Mouse (Mus musculus) midbrain, embryonic 13.5 days (tissue): ENCODE data around the gene Smagp. TPM values are rescaled to one million over a fixed set of nuclear protein-coding genes. Genes with fewer than 3 reads are reported as not detected.
A peak's percentile ranks its signal among the peaks of the same experiment; 100 is the strongest.

ENCODE experiments used
- ATAC-seq: fragments of 200-750 bp; cut with Nextera tagmentation; 2 replicates; pipeline ENCODE4 v1.8.0; 2017; ENCODE audit warnings: mild to moderate bottlenecking, moderate TSS enrichment, moderate library complexity
- H3K27ac ChIP-seq: fragments of 300-500 bp; sonication (generic); 2 replicates; pipeline ENCODE4 v1.5.1; 2015; ENCODE audit warnings: inconsistent platforms, mild to moderate bottlenecking, moderate library complexity
- H3K27me3 ChIP-seq: fragments of 300-500 bp; sonication (generic); 2 replicates; pipeline ENCODE4 v1.6.1; 2015; ENCODE audit warnings: mild to moderate bottlenecking, inconsistent platforms
- H3K36me3 ChIP-seq: fragments of 300-500 bp; sonication (generic); 2 replicates; pipeline ENCODE4 v1.6.1; 2015; ENCODE audit warnings: mild to moderate bottlenecking, inconsistent platforms
- H3K4me1 ChIP-seq: fragments of 300-500 bp; sonication (generic); replicated peaks from 2 replicates; pipeline ENCODE4 v1.6.1; 2015; ENCODE audit warnings: inconsistent platforms
- H3K4me2 ChIP-seq: fragments of 300-500 bp; sonication (generic); replicated peaks from 2 replicates; pipeline ENCODE4 v1.6.1; 2015; ENCODE audit warnings: moderate library complexity, mild to moderate bottlenecking, inconsistent platforms
- H3K4me3 ChIP-seq: fragments of 300-500 bp; sonication (generic); replicated peaks from 2 replicates; pipeline ENCODE4 v1.5.1; 2015; ENCODE audit warnings: mild to moderate bottlenecking, inconsistent platforms
- H3K9ac ChIP-seq: fragments of 300-500 bp; sonication (generic); replicated peaks from 2 replicates; pipeline ENCODE4 v1.6.1; 2015; ENCODE audit warnings: mild to moderate bottlenecking, inconsistent platforms
- H3K9me3 ChIP-seq: fragments of 300-500 bp; sonication (generic); 2 replicates; pipeline ENCODE4 v1.6.1; 2016; ENCODE audit warnings: mild to moderate bottlenecking, inconsistent platforms
- WGBS: fragments of 180-500 bp; shearing (Covaris S2); methylation state at CpG from one replicate; pipeline ENCODE4 v1.1.7; 2015; 5-methylcytosine and 5-hydroxymethylcytosine counted together
- polyA plus RNA-seq: library from polyadenylated mRNA; unstranded; fragments of >200 nt; fragmentation: Nextera tagmentation; extraction: Ambion mirVana; gene quantifications from 2 replicates; pipeline ENCODE4 v1.2.1, GENCODE M21; 2015

Gene Smagp
- polyA plus RNA-seq, 1 experiment from 2014 or later, result 2.9 TPM

DNA sequence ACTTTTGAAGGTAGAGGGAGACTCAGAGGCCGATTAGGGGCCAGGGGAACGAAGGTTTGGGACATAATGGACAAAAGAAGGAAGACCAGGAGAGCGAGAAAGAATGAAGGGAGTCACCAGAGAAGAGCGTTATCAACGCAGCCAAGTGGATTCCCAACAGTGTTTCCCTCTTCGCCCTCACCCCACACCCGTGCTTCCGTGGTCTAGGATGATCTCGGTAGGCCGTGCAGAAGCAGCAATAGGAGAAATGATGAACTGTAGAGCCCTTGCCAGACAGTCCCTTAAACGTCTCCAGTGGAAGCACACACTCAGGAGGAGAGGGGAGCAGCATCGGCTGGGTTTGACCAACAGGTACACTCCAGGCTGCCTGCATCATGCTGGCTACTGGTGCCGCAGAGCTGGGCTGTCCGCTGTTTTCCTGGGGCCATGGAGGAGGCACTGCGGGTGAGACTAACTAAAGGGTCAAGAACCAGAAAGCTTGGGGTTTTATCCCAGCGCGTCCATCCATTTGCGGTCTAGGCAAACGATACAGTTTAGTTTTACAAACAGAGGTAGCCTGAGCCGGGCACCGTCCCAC, 36.0 kb downstream of the Smagp start:
- Histone ChIP-seq H3K4me2 (peak overlapping the region; percentile 67), H3K9me3 (no peaks in the 10 kb centered on the region), H3K4me1 (peaks cover 35% of the 10 kb centered on the region), H3K36me3 (no peaks in the 10 kb centered on the region), H3K9ac (no peak overlapping the region), H3K4me3 (peak overlapping the region; percentile 64), H3K27ac (no peak overlapping the region), H3K27me3 (peaks cover 14% of the 10 kb centered on the region)
- ATAC-seq, result no peak
- WGBS, result 15% methylated on average over 21 of the region's 21 CpGs

DNA sequence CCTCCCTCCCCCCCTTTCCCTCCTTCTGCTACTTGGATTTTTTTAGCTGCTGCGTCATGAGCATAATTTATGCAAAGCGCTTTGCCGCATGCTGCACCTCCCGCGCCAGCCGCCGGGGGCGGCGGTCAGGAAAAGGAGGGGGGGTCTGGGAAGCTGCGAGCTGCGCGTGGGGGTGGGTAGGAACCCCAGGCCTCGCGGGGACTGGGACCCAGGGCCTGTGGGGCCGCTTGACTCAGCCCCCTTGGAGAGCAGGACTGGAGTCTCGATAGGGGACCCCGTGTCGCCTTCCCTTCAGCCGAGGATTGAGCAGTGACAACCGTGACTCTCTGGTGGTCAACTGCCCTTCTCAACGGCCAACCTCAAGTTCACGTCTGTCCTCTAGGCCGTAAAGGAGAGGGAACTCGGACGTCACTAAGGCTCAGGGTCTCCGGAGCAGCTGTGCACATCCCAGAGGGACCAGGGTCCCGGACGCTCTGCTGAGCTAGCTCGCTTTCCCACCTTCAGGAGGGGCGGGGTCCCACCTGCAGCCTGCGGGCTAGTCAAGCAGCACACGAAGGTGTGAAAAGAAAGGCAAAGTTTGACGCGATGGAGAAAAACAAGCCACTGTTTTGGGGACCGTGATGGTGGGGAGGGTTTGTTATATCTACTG, 36.6 kb downstream of the Smagp start:
- H3K9me3 ChIP-seq, result no peaks in the 10 kb centered on the region

GRCm38 (mm10) chr15:100599276-100600046, 37.3 kb downstream of the Smagp start, which contains the start of gene Pou6f1:
Pou6f1 (minus strand) TSS chr15:100599984.
- H3K4me1 ChIP-seq, result peaks cover 22% of the 10 kb centered on the region
- H3K9me3 ChIP-seq, result no peaks in the 10 kb centered on the region
- H3K4me3 ChIP-seq, result peak within 1 kb of the TSS; percentile 64
- peak within 1 kb of the TSS; percentile 93 for H3K27ac ChIP-seq
- ATAC-seq, result peak; percentile 82
- WGBS, result under 1% methylated on average over 58 of the region's 76 CpGs
- peak within 1 kb of the TSS; percentile 67 for H3K4me2 ChIP-seq
- peaks cover 14% of the 10 kb centered on the region for H3K27me3 ChIP-seq
- peak within 1 kb of the TSS; percentile 93 for H3K9ac ChIP-seq
- H3K36me3 ChIP-seq, result no peaks in the 10 kb centered on the region

More for the DNA sequence above, 36.6 kb downstream of the Smagp start:
- Histone ChIP-seq H3K4me1 (peaks cover 29% of the 10 kb centered on the region), H3K4me3 (peak overlapping the region; percentile 64), H3K27ac (peak overlapping the region; percentile 93), H3K4me2 (peak overlapping the region; percentile 67), H3K36me3 (no peaks in the 10 kb centered on the region), H3K27me3 (peaks cover 14% of the 10 kb centered on the region), H3K9ac (peak overlapping the region; percentile 93)
- peak; percentile 75 for ATAC-seq
- 1% methylated on average over 34 of the region's 35 CpGs for WGBS

- peak overlapping the region; percentile 93 for H3K27ac ChIP-seq
- no peaks in the 10 kb centered on the region for H3K9me3 ChIP-seq
- H3K36me3 ChIP-seq, result peaks cover 1% of the 10 kb centered on the region; the same call in 1 of the 2 replicates
- H3K27me3 ChIP-seq, result peaks cover 14% of the 10 kb centered on the region
- peak; percentile 44 for ATAC-seq
- peak overlapping the region; percentile 67 for H3K4me2 ChIP-seq
- peaks cover 22% of the 10 kb centered on the region for H3K4me1 ChIP-seq
- H3K4me3 ChIP-seq, result peak overlapping the region; percentile 64
- peak overlapping the region; percentile 93 for H3K9ac ChIP-seq
- WGBS, result under 1% methylated on average over 12 of the region's 12 CpGs
These were observed 37.9 kb downstream of the Smagp start for GRCm38 (mm10) chr15:100598883-100599275.

GRCm38 (mm10) chr15:100598287-100598882, 38.4 kb downstream of the Smagp start:
- 32% methylated on average over 9 of the region's 9 CpGs for WGBS
- peak overlapping the region; percentile 93 for H3K27ac ChIP-seq
- peak overlapping the region; percentile 67 for H3K4me2 ChIP-seq
- H3K4me3 ChIP-seq, result peak overlapping the region; percentile 64
- peaks cover 10% of the 10 kb centered on the region for H3K27me3 ChIP-seq
- no peak for ATAC-seq
- H3K9me3 ChIP-seq, result no peaks in the 10 kb centered on the region
- peaks cover 3% of the 10 kb centered on the region; the same call in 1 of the 2 replicates for H3K36me3 ChIP-seq
- H3K9ac ChIP-seq, result peak overlapping the region; percentile 93
- H3K4me1 ChIP-seq, result peaks cover 22% of the 10 kb centered on the region

GRCm38 (mm10) chr15:100592817-100593216, 43.9 kb downstream of the Smagp start:
- Histone ChIP-seq H3K36me3 (peaks cover 43% of the 10 kb centered on the region), H3K27me3 (no peaks in the 10 kb centered on the region), H3K4me2 (no peak overlapping the region), H3K4me1 (no peaks in the 10 kb centered on the region), H3K27ac (no peak overlapping the region), H3K9ac (no peak overlapping the region), H3K9me3 (no peaks in the 10 kb centered on the region), H3K4me3 (no peak overlapping the region)
- ATAC-seq, result no peak
- 86% methylated on average over 6 of the region's 6 CpGs for whole genome bisulfite sequencing

DNA sequence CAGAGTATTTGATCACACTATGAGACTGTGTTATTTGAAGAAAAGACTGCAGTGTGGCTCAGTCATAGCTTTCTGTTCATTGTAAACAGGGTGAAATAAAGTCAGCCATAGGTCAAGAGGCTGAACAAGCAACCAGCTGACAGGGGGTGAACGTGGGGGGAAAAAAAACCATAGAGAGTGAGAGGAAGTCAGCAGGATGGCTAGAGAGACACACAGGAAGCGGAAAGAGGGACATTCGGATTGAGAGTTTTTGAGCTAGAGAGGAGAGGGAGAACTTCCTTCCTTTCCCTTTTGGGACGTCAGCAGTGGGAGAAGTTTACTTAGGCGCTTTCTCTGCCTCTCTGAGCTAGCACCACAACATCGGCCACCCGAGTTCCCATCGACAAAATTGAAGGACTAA, 46.3 kb downstream of the Smagp start:
- WGBS, result 73% methylated on average over 8 of the region's 8 CpGs
- no peak for ATAC-seq
- H3K36me3 ChIP-seq, result peaks cover 67% of the 10 kb centered on the region
- H3K4me2 ChIP-seq, result no peak overlapping the region
- H3K27me3 ChIP-seq, result no peaks in the 10 kb centered on the region
- no peaks in the 10 kb centered on the region for H3K4me1 ChIP-seq
- H3K27ac ChIP-seq, result no peak overlapping the region
- no peak overlapping the region for H3K4me3 ChIP-seq
- no peak overlapping the region for H3K9ac ChIP-seq
- no peaks in the 10 kb centered on the region for H3K9me3 ChIP-seq

GRCm38 (mm10) chr15:100588297-100588696, 48.4 kb downstream of the Smagp start:
- H3K4me1 ChIP-seq, result no peaks in the 10 kb centered on the region
- 85% methylated on average over 6 of the region's 6 CpGs for WGBS
- no peaks in the 10 kb centered on the region for H3K9me3 ChIP-seq
- no peak overlapping the region for H3K4me3 ChIP-seq
- no peak overlapping the region for H3K9ac ChIP-seq
- no peaks in the 10 kb centered on the region for H3K27me3 ChIP-seq
- no peak for ATAC-seq
- no peak overlapping the region for H3K27ac ChIP-seq
- peaks cover 79% of the 10 kb centered on the region for H3K36me3 ChIP-seq
- H3K4me2 ChIP-seq, result no peak overlapping the region

GRCm38 (mm10) chr15:100587166-100587565, 49.6 kb downstream of the Smagp start:
- H3K4me2 ChIP-seq, result no peak overlapping the region
- no peaks in the 10 kb centered on the region for H3K27me3 ChIP-seq
- H3K9ac ChIP-seq, result no peak overlapping the region
- no peak overlapping the region for H3K27ac ChIP-seq
- H3K9me3 ChIP-seq, result no peaks in the 10 kb centered on the region
- H3K36me3 ChIP-seq, result peaks cover 84% of the 10 kb centered on the region
- no peak overlapping the region for H3K4me3 ChIP-seq
- no peak for ATAC-seq
- WGBS, result 90% methylated on average over 4 of the region's 4 CpGs
- no peaks in the 10 kb centered on the region for H3K4me1 ChIP-seq

- Histone ChIP-seq H3K9ac (no peak overlapping the region), H3K4me3 (no peak overlapping the region), H3K4me1 (no peaks in the 10 kb centered on the region), H3K4me2 (no peak overlapping the region), H3K27me3 (no peaks in the 10 kb centered on the region), H3K9me3 (no peaks in the 10 kb centered on the region), H3K27ac (no peak overlapping the region), H3K36me3 (peaks cover 84% of the 10 kb centered on the region)
- no peak for ATAC-seq
- WGBS, result 92% methylated on average over 16 of the region's 16 CpGs
These were observed 50.8 kb downstream of the Smagp start for GRCm38 (mm10) chr15:100585931-100586330.

DNA sequence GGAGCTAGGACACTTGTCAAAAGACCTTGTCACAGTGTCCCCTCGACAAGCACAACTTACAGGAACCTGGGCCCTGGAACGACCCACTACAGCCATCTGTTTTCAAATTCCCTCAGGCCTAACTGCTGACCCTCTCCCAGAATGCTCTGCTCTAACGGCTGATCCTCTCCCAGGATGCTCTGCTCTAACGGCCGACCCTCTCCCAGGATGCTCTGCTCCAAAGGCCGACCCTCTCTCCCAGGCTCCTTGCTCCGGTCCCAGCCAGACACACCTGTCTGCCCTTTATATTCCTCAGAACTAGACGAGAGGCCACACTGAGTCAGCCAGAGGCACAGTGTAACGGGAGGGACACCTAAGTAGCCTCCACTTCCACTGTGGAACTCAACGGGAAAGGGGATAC, 56.6 kb downstream of the Smagp start:
- Histone ChIP-seq H3K9me3 (no peaks in the 10 kb centered on the region), H3K4me1 (no peaks in the 10 kb centered on the region), H3K9ac (no peak overlapping the region), H3K27ac (no peak overlapping the region), H3K4me3 (no peak overlapping the region), H3K4me2 (no peak overlapping the region), H3K27me3 (no peaks in the 10 kb centered on the region), H3K36me3 (peaks cover 85% of the 10 kb centered on the region)
- WGBS, result 91% methylated on average over 10 of the region's 10 CpGs
- no peak for ATAC-seq

- 90% methylated on average over 16 of the region's 16 CpGs for WGBS
- H3K36me3 ChIP-seq, result peaks cover 72% of the 10 kb centered on the region
- ATAC-seq, result no peak
These were observed 58.8 kb downstream of the Smagp start for GRCm38 (mm10) chr15:100577972-100578371.

More at GRCm38 (mm10) chr15:100577972-100578371, 58.8 kb downstream of the Smagp start:
- no peak overlapping the region for H3K4me3 ChIP-seq
- H3K4me1 ChIP-seq, result peaks cover 12% of the 10 kb centered on the region
- H3K9ac ChIP-seq, result no peak overlapping the region
- H3K27me3 ChIP-seq, result no peaks in the 10 kb centered on the region
- H3K27ac ChIP-seq, result no peak overlapping the region
- H3K4me2 ChIP-seq, result no peak overlapping the region
- no peaks in the 10 kb centered on the region for H3K9me3 ChIP-seq
